Mouse (Mus musculus) liver, embryonic 14.5 days (tissue): ENCODE results near the gene Rundc3a. TPM values are rescaled to one million over a fixed set of nuclear protein-coding genes. Genes with fewer than 3 reads are reported as not detected.

Experiments
- ATAC-seq: fragments of 200-750 bp; cut with Nextera tagmentation; 2 replicates; pipeline ENCODE4 v1.8.0; 2017; ENCODE audit warnings: moderate number of reproducible peaks, mild to moderate bottlenecking, moderate library complexity; ENCODE audit not compliant: insufficient read depth
- DNase-seq, 3 experiments: peaks; one replicate each; pipeline ENCODE4 v3.0.0-alpha.2; 2012 to 2013; ENCODE audit warnings: low read depth in 3 of 3, low spot score in 3 of 3
- H3K27ac ChIP-seq: fragments of 300-500 bp; sonication (generic); 2 replicates; pipeline ENCODE4 v1.5.1; 2014; ENCODE audit warnings: moderate library complexity, mild to moderate bottlenecking, control low read depth, inconsistent platforms
- H3K27me3 ChIP-seq: fragments of 300-500 bp; sonication (generic); 2 replicates; pipeline ENCODE4 v1.6.1; 2014; ENCODE audit warnings: mild to moderate bottlenecking, low read length, moderate library complexity; ENCODE audit not compliant: control insufficient read depth, insufficient read depth
- H3K36me3 ChIP-seq: fragments of 300-500 bp; sonication (generic); replicated peaks from 2 replicates; pipeline ENCODE4 v1.6.1; 2014; ENCODE audit warnings: low read depth; ENCODE audit not compliant: control insufficient read depth, insufficient read depth
- H3K4me1 ChIP-seq, 2 experiments: fragments of 200-500 bp in 1 of 2; fragments of 300-500 bp in 1 of 2; sonication (generic) in 1 of 2; replicated peaks; 2 replicates each; pipeline ENCODE4 v1.6.1; 2012 to 2014; ENCODE audit warnings: antibody characterized with exemption in 1 of 2, inconsistent platforms in 1 of 2, low read length in 1 of 2; ENCODE audit not compliant: control insufficient read depth in 2 of 2, insufficient read depth in 2 of 2
- H3K4me2 ChIP-seq: fragments of 300-500 bp; sonication (generic); 2 replicates; pipeline ENCODE4 v1.6.1; 2014; ENCODE audit warnings: low read depth, mild to moderate bottlenecking, control low read depth, moderate library complexity
- H3K4me3 ChIP-seq, 2 experiments: fragments of 200-500 bp in 1 of 2; fragments of 300-500 bp in 1 of 2; sonication (generic) in 1 of 2; 2 replicates each; pipeline ENCODE4 v1.5.1; 2012 to 2014; ENCODE audit warnings: low read depth in 2 of 2, low read length in 2 of 2, mild to moderate bottlenecking in 2 of 2, control low read depth in 1 of 2, inconsistent platforms in 1 of 2, moderate library complexity in 1 of 2; ENCODE audit not compliant: insufficient read depth in 1 of 2
- H3K9ac ChIP-seq: fragments of 300-500 bp; sonication (generic); replicated peaks from 2 replicates; pipeline ENCODE4 v1.6.1; 2014; ENCODE audit warnings: mild to moderate bottlenecking, control low read depth, moderate library complexity
- H3K9me3 ChIP-seq: fragments of 300-500 bp; sonication (generic); 2 replicates; pipeline ENCODE4 v1.6.1; 2016; ENCODE audit warnings: low read length, mixed read lengths; ENCODE audit not compliant: control insufficient read depth
- CTCF ChIP-seq: IDR thresholded peaks from 2 replicates; pipeline ENCODE4 v1.5.1; 2016; ENCODE audit warnings: antibody characterized with exemption, low read depth, control low read depth
- EP300 ChIP-seq: IDR thresholded peaks from 2 replicates; pipeline ENCODE4 v1.6.1; 2016; ENCODE audit warnings: antibody characterized with exemption, low read depth
- WGBS: fragments of 180-500 bp; shearing (Covaris S2); extraction: QIAGEN DNeasy Blood & Tissue Kit; methylation state at CpG from one replicate; pipeline ENCODE4 v1.1.7; 2014; ENCODE audit not compliant: insufficient replicate concordance; 5-methylcytosine and 5-hydroxymethylcytosine counted together
- polyA plus RNA-seq, 2 experiments: library from polyadenylated mRNA; depleted of rRNA in 1 of 2; stranded (reverse) in 1 of 2; unstranded in 1 of 2; fragments of >200 nt; fragmentation: Nextera tagmentation in 1 of 2; extraction: Ambion mirVana in 1 of 2; gene quantifications; 2 replicates each; pipeline versions ENCODE4 v1.2.1 to v1.2.3; 2012 to 2014

Rundc3a gene
- polyA plus RNA-seq, 2 experiments: 1.0 to 1.4 TPM

- Histone ChIP-seq H3K4me1 (peaks cover 17 to 21% of the 10 kb centered on the region in 2 experiments), H3K27me3 (no peaks in the 10 kb centered on the region), H3K36me3 (no peaks in the 10 kb centered on the region), H3K4me3 (no peak overlapping the region), H3K9ac (no peak overlapping the region), H3K9me3 (no peaks in the 10 kb centered on the region), H3K27ac (peak overlapping the region; percentile 12; the same call in 1 of the 2 replicates), H3K4me2 (peak overlapping the region; percentile 39)
- DNase-seq (peak; percentile 81 to 84 (median 84)), ATAC-seq (no peak)
- WGBS: 7% methylated on average over 11 of the region's 11 CpGs
- TF ChIP-seq CTCF: peak; percentile 96
- peak; percentile 37 for TF ChIP-seq EP300
Observed at GRCm38 (mm10) chr11:102411704-102412103, 18.5 kb downstream of the Rundc3a start.

- Histone ChIP-seq H3K36me3 (no peaks in the 10 kb centered on the region), H3K27ac (no peak overlapping the region), H3K9ac (no peak overlapping the region), H3K4me1 (peaks cover 17 to 21% of the 10 kb centered on the region in 2 experiments), H3K9me3 (no peaks in the 10 kb centered on the region), H3K27me3 (no peaks in the 10 kb centered on the region), H3K4me3 (no peak overlapping the region), H3K4me2 (no peak overlapping the region)
- WGBS: 63% methylated on average over 8 of the region's 8 CpGs
- ATAC-seq (no peak), DNase-seq (no peak)
- TF ChIP-seq CTCF: no peak
- TF ChIP-seq EP300: no peak
Observed at GRCm38 (mm10) chr11:102413059-102413458, 19.9 kb downstream of the Rundc3a start.

- no peaks in the 10 kb centered on the region for H3K27me3 ChIP-seq
- no peak for ATAC-seq
- H3K36me3 ChIP-seq: no peaks in the 10 kb centered on the region
- H3K9me3 ChIP-seq: no peaks in the 10 kb centered on the region
- H3K27ac ChIP-seq: no peak overlapping the region
- no peak for DNase-seq
- H3K9ac ChIP-seq: no peak overlapping the region
- no peak for TF ChIP-seq EP300
- no peak for TF ChIP-seq CTCF
- H3K4me2 ChIP-seq: no peak overlapping the region
- 69% methylated on average over 10 of the region's 10 CpGs for WGBS
- peaks cover 6 to 8% of the 10 kb centered on the region in 2 experiments for H3K4me1 ChIP-seq
- no peak overlapping the region for H3K4me3 ChIP-seq
Observed at GRCm38 (mm10) chr11:102415034-102415802, 22.0 kb downstream of the Rundc3a start.

GRCm38 (mm10) chr11:102417160-102417559 lies 24.0 kb downstream of the Rundc3a start:
- Histone ChIP-seq H3K27me3 (no peaks in the 10 kb centered on the region), H3K4me2 (no peak overlapping the region), H3K36me3 (no peaks in the 10 kb centered on the region), H3K9ac (no peak overlapping the region), H3K4me3 (no peak overlapping the region), H3K27ac (no peak overlapping the region), H3K4me1 (peaks cover 0 to 2% of the 10 kb centered on the region in 2 experiments; a peak in 1 of 4 replicates), H3K9me3 (no peaks in the 10 kb centered on the region)
- 65% methylated on average over 1 of the region's 1 CpGs for WGBS
- TF ChIP-seq EP300 (no peak), CTCF (no peak)
- DNase-seq: no peak
- no peak for ATAC-seq

- no peaks in the 10 kb centered on the region for H3K36me3 ChIP-seq
- no peak for ATAC-seq
- H3K4me1 ChIP-seq: peaks cover 0 to 2% of the 10 kb centered on the region in 2 experiments; a peak in 1 of 4 replicates
- no peak overlapping the region for H3K4me3 ChIP-seq
- no peak overlapping the region for H3K9ac ChIP-seq
- DNase-seq: no peak
- no peaks in the 10 kb centered on the region for H3K9me3 ChIP-seq
- no peak for TF ChIP-seq EP300
- no peak for TF ChIP-seq CTCF
- H3K4me2 ChIP-seq: no peak overlapping the region
- H3K27ac ChIP-seq: no peak overlapping the region
- no peaks in the 10 kb centered on the region for H3K27me3 ChIP-seq
Observed at GRCm38 (mm10) chr11:102418887-102419286, 25.7 kb downstream of the Rundc3a start.
